Mouse (Mus musculus): ENCODE results near the gene Capza1. TPM values are rescaled to one million over a fixed set of nuclear protein-coding genes. Genes with fewer than 3 reads are reported as not detected.

The Capza1 gene
- polyA plus RNA-seq, 1 experiment, result 83.3 TPM

DNA sequence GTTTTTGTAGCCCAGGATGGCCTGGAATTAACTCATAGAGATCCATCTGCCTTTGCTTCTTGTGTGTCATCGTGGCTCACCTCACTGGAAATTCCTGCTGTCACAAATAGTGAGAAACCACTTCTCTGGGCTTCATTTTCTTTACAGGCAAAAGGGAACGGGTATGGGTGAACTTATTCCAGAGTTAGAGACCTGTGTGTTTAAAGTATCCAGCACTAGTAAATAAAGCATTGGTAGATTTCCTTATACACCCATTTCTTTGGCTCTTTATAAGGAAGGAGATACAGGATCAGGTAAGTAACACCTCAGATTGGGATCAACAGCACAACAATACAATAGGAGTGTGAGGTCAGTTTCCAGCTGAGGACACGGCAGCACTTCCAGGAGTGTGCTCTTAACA, 76.2 kb downstream of the Capza1 start, which contains the start of gene Rhoc:
Rhoc (plus strand) TSS at position 301 of the 400 bp plus-strand sequence.
- peak within 1 kb of the TSS; percentile 92 for H3K4me3 ChIP-seq (ENCODE audit: insufficient read depth, low read depth, low read length)
- H3K27ac ChIP-seq (replicated peaks; ENCODE audit: low read depth, low read length), result peak within 1 kb of the TSS; percentile 99
- H3K4me1 ChIP-seq (ENCODE audit: control insufficient read depth, insufficient read depth, insufficient read length, low read length), result peaks cover 22% of the 10 kb centered on the region

DNA sequence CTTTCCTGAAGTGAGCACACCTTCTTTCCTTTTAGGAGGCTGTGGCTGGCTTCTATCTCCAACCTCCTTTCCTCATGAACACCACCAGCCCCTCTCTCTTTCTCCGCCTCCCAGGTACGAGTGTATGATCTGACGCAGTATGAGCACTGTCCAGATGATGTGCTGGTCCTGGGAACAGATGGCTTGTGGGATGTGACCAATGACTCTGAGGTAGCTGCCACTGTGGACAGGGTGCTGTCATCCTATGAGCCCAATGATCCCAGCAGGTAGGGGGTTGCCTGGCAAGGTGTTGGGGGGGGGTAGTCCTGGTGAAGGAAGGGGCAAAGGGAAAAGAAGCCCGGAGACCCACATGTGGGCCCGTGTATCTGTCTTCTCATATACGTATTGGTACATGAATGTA, 79.0 kb downstream of the Capza1 start:
- H3K4me3 ChIP-seq (ENCODE audit: insufficient read depth, low read depth, low read length), result no peak overlapping the region
- no peak overlapping the region for H3K27ac ChIP-seq (replicated peaks; ENCODE audit: low read depth, low read length)
- peaks cover 9% of the 10 kb centered on the region; the same call in 1 of the 2 replicates for H3K4me1 ChIP-seq (ENCODE audit: control insufficient read depth, insufficient read depth, insufficient read length, low read length)

DNA sequence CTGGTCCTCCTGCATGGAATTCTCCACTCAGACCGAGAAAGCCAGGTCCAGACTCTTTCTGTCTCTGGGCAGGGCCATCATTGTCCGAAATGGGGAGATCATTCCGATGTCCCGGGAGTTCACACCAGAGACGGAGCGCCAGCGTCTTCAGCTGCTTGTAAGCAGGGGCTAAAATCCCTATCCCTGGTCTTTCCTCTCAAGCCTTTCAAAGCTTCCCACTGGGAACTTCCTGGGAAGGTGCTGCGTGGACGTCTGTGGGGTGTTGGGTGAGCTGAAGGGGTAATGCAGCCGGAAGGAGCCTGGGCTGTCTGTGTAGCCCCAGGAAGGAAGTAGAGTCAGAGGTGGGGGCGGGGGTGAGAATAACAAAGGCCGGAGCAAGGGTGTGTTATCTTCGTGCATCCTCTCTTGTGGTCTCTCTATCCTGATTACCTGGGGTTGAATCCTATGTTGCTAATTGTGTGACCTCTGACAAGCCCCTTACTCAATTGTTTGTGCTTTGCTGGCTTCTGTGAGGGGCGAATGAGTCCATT, 80.3 kb downstream of the Capza1 start:
- H3K27ac ChIP-seq (replicated peaks; ENCODE audit: low read depth, low read length), result peak overlapping the region; percentile 37; the same call in 1 of the 2 replicates
- H3K4me3 ChIP-seq (ENCODE audit: insufficient read depth, low read depth, low read length), result no peak overlapping the region
- peaks cover 6% of the 10 kb centered on the region; the same call in 1 of the 2 replicates for H3K4me1 ChIP-seq (ENCODE audit: control insufficient read depth, insufficient read depth, insufficient read length, low read length)

DNA sequence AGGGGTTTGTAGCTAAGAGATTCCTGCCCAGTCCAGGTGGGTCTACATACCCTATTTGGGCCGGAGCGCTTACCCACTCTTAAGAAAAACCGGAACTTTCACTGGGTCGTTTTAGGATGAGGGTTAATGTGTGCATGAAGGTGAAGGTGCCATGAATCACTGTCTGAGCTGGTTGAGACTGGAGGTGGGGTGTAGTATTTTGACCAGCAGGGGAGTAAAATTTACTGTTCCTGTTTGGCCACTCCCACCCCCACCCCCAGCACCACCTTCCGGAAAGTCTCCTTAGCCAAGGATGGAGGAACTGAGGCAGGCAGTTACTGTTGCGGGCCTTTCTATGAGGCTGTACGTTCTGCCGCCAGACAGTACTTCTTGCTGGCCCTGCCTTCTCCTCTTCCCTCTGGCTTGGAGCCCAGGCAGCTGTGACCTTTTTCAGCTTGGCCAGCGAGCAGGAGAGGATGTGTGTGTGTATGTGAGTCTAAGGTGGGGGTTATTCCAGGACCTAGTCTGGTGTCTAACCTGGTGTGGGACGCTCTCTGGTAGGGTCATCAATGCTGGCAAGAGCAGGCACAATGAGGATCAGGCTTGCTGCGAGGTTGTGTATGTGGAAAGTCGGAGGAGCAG, 82.1 kb downstream of the Capza1 start:
- H3K4me1 ChIP-seq (ENCODE audit: control insufficient read depth, insufficient read depth, insufficient read length, low read length), result peaks cover 6% of the 10 kb centered on the region; the same call in 1 of the 2 replicates
- H3K27ac ChIP-seq (replicated peaks; ENCODE audit: low read depth, low read length), result peak overlapping the region; percentile 42

DNA sequence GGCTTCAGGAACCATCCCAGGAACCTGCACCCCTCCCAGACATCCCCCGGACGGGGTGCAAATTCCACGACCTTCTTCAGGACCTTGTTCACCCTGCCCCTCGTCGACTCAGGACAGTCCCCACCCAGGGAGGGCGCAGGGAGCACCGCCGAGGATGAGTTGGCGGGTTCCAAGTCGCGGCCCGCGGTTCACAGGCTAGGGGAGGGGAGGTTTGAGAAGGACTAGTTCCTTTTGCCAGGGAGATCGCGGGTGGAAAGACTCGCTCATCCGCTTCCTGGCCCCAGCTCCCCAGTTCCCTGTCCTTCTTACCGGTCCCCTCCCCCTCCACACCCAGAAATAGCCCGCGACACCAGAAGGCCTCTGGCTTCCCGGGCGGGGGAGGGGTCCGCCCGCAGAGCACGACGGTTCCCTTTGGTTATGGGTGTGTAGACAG, 82.8 kb downstream of the Capza1 start, which contains the start of gene Fam19a3:
Fam19a3 (minus strand) TSS at position 370 of the 433 bp plus-strand sequence.
- Histone ChIP-seq H3K4me3 (ENCODE audit: insufficient read depth, low read depth, low read length) (peak within 1 kb of the TSS; percentile 66), H3K4me1 (ENCODE audit: control insufficient read depth, insufficient read depth, insufficient read length, low read length) (peaks cover 6% of the 10 kb centered on the region; the same call in 1 of the 2 replicates), H3K27ac (replicated peaks; ENCODE audit: low read depth, low read length) (peak within 1 kb of the TSS; percentile 42)

More for the DNA sequence above, 82.1 kb downstream of the Capza1 start:
- peak overlapping the region; percentile 66 for H3K4me3 ChIP-seq (ENCODE audit: insufficient read depth, low read depth, low read length)

DNA sequence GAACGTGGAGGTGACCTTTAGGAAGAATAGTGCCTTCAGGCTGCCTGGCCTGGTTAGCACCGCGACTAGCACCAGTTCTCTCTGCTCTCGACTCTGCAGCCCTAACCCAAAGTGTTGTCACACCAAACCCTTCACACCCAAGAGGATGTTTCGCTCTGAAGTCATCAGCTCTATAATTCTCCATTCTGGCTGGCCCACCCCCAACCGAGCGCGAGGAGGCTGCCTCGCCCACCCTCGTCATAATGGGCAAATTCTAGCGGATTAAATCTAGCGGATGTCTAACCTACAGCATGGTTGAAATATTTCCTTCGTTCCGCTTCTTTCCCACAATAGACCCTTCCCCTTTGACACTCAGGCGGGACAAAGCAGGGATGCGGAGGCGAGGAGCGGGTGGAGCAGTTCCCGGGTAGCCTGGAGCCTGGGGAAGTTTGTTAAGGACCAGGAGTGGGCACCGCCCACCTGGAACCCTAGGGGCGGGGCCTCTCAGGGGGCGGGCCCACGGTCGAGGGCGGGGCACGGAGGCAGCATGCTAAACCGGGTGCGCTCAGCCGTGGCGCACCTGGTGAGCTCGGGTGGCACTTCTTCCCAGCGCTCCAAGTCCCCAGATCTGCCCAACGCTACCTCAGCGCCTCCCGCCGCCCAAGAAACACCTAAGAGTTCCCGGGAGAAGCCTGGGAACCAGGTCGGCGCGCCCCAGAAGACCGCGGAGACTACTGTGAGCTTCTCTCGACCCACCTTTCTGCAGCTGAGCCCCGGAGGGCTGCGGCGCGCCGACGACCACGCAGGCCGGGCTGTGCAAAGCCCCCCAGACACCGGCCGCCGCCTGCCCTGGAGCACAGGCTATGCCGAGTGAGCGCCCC, 83.5 kb downstream of the Capza1 start, which contains the start of gene Ppm1j:
Ppm1j (plus strand) TSS at position 496 of the 860 bp plus-strand sequence.
- Histone ChIP-seq H3K4me3 (ENCODE audit: insufficient read depth, low read depth, low read length) (peak within 1 kb of the TSS; percentile 66), H3K4me1 (ENCODE audit: control insufficient read depth, insufficient read depth, insufficient read length, low read length) (peaks cover 6% of the 10 kb centered on the region; the same call in 1 of the 2 replicates), H3K27ac (replicated peaks; ENCODE audit: low read depth, low read length) (peak within 1 kb of the TSS; percentile 42)

DNA sequence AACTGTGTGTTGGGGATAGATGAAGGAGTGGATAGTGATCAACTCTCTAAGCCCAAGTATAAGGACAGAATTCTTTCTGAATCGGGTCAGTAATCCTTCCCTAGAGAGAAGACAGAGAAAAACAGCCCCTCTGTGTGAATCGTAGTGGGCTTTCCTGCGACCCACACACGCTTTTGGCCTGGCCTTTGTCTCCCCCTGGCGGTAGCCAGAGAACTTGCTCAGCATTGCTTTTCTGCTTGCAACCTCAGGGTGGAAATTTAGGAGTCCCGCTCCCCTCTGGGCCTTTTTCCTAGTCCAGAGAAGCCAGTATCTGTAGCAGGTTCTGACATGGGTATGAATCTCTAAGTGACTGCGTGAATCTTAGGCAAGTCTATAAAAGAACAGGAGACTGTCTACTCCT, 84.4 kb downstream of the Capza1 start:
- Histone ChIP-seq H3K4me3 (ENCODE audit: insufficient read depth, low read depth, low read length) (no peak overlapping the region), H3K27ac (replicated peaks; ENCODE audit: low read depth, low read length) (no peak overlapping the region), H3K4me1 (ENCODE audit: control insufficient read depth, insufficient read depth, insufficient read length, low read length) (peaks cover 6% of the 10 kb centered on the region; the same call in 1 of the 2 replicates)

DNA sequence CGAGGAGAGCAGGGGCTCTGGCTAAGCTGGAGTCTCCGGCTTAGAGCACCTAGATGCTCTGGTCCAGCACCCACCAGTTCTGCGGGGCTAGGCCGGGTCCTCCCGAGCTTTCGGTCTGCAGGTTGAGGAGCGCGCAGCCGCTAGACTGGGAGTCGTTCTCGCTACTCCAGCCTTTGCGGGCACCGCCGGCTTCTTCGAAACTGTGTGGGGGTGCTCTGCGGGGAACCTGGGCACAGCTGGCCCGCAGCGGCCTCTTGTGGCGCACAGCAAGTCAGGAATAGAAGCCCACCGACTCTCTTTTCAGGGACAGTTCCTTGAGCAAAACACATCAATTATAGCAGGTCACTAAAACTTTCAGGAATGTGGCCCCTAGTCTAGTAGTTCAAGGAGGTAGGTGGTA, 87.0 kb downstream of the Capza1 start:
- peaks cover 4% of the 10 kb centered on the region; the same call in 1 of the 2 replicates for H3K4me1 ChIP-seq (ENCODE audit: control insufficient read depth, insufficient read depth, insufficient read length, low read length)
- no peak overlapping the region for H3K4me3 ChIP-seq (ENCODE audit: insufficient read depth, low read depth, low read length)
- H3K27ac ChIP-seq (replicated peaks; ENCODE audit: low read depth, low read length), result no peak overlapping the region

DNA sequence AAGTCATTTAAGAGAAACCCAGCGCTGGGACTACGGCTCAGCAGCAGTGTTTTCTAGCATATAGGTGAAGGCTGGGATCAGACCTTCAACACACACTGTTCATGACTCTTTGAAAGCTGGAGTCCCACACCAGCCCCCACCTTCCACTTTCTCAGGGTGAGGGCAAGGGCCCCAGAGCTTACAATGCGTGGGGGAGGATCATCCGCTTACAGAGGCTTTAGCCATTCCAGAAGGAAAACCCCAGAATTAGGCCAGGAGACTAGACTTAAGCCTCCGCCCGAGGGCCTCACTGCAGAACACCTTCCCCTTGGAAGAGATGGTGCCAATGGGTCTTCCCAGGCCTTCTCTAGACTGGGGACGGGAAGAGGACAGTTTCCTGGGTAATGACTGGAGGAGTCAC, 91.0 kb downstream of the Capza1 start:
- H3K27ac ChIP-seq (replicated peaks; ENCODE audit: low read depth, low read length), result no peak overlapping the region
- H3K4me3 ChIP-seq (ENCODE audit: insufficient read depth, low read depth, low read length), result no peak overlapping the region
- H3K4me1 ChIP-seq (ENCODE audit: control insufficient read depth, insufficient read depth, insufficient read length, low read length), result no peaks in the 10 kb centered on the region

Other genes starting within 250 kb of the Capza1 start
- 185 and 208 TPM in 2 replicates for gene Slc16a1, start 225.8 kb downstream of the Capza1 start, polyA plus RNA-seq (2012; ENCODE audit: insufficient read depth, insufficient read length, missing spikeins)
- gene Ppm1j, start 83.4 kb downstream of the Capza1 start, polyA plus RNA-seq (2012; ENCODE audit: insufficient read depth, insufficient read length, missing spikeins), result not detected in 2 replicates
- gene Fam19a3, start 82.7 kb downstream of the Capza1 start, polyA plus RNA-seq (2012; ENCODE audit: insufficient read depth, insufficient read length, missing spikeins), result 0.24 and 0.25 TPM in 2 replicates
- 42.7 and 56.0 TPM in 2 replicates for gene Rhoc, start 76.1 kb downstream of the Capza1 start, polyA plus RNA-seq (2012; ENCODE audit: insufficient read depth, insufficient read length, missing spikeins)
- gene Mov10, start 45.9 kb downstream of the Capza1 start, polyA plus RNA-seq (2012; ENCODE audit: insufficient read depth, insufficient read length, missing spikeins), result 1.2 and 1.5 TPM in 2 replicates
- 26.4 and 30.7 TPM in 2 replicates for gene St7l, start 500 bp downstream of the Capza1 start, polyA plus RNA-seq (2012; ENCODE audit: insufficient read depth, insufficient read length, missing spikeins)
- gene Wnt2b, start 97.4 kb upstream of the Capza1 start, polyA plus RNA-seq (2012; ENCODE audit: insufficient read depth, insufficient read length, missing spikeins), result not detected in 2 replicates
- 6.3 and 10.6 TPM in 2 replicates for gene Cttnbp2nl, start 188.6 kb upstream of the Capza1 start, polyA plus RNA-seq (2012; ENCODE audit: insufficient read depth, insufficient read length, missing spikeins)
- gene 4930564D02Rik, start 202.3 kb upstream of the Capza1 start, polyA plus RNA-seq (2012; ENCODE audit: insufficient read depth, insufficient read length, missing spikeins), result not detected in 2 replicates